15 mouse cellular contexts compared by ENCODE assay signal in the genomic region with DNA sequence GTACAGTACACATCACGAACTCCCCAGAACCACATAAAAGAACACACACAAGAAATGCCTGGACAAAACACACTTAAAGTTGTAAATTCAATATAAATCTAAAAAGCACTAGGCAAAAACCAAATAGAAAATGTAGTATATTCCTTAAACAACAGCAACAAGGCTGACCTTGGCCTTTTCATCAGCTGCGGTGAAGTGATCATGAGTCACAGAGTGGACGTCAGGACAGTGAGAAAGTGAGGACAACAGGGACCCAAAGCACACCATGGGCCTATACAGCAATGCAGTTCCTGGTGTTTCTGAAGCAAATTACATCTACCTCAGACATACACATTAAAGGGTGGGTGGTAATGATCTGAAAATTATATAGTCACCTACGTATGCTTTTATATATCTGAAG.
"Had no signal": no experiment of that assay in that cellular context is flagged by ENCODE, and none has a peak within 500 bp of the region (broad histone marks: within the 10 kb centered on the region; RNA-seq: fewer than 3 reads in every experiment).

No protein-coding gene starts in this region.

- H3K36me3 ChIP-seq: liver, embryonic 13.5 days; midbrain, embryonic 12.5 days; midbrain, embryonic 15.5 days; neural tube, embryonic 12.5 days; neural tube, embryonic 15.5 days had no signal

- H3K9ac ChIP-seq: liver, embryonic 13.5 days; midbrain, embryonic 12.5 days; midbrain, embryonic 15.5 days; neural tube, embryonic 12.5 days; neural tube, embryonic 15.5 days had no signal

- H3K27ac ChIP-seq: kidney, postnatal 0 days; layer of hippocampus, adult 2 months; liver, embryonic 13.5 days; macrophage; midbrain, embryonic 12.5 days; midbrain, embryonic 15.5 days; neural tube, embryonic 12.5 days; neural tube, embryonic 15.5 days had no signal

- H3K4me2 ChIP-seq: liver, embryonic 13.5 days; midbrain, embryonic 12.5 days; midbrain, embryonic 15.5 days; neural tube, embryonic 12.5 days; neural tube, embryonic 15.5 days had no signal

- DNase-seq: kidney, postnatal 25 days; layer of hippocampus, adult 9-11 months; liver, embryonic 13.5 days; lung, adult 2 months; right cerebral cortex, adult 18-20 months; right cerebral cortex, postnatal 14 days; right cerebral cortex, postnatal 4 days; thymus, postnatal 25 days had no signal

- H3K9me3 ChIP-seq: liver, embryonic 13.5 days; midbrain, embryonic 12.5 days; midbrain, embryonic 15.5 days; neural tube, embryonic 12.5 days; neural tube, embryonic 15.5 days had no signal

- H3K4me1 ChIP-seq: neural tube, embryonic 12.5 days had no signal

- H3K27me3 ChIP-seq: liver, embryonic 13.5 days; midbrain, embryonic 12.5 days; midbrain, embryonic 15.5 days; neural tube, embryonic 12.5 days; neural tube, embryonic 15.5 days had no signal

- H3K4me3 ChIP-seq: layer of hippocampus, adult 2 months; liver, embryonic 13.5 days; midbrain, embryonic 12.5 days; midbrain, embryonic 15.5 days; neural tube, embryonic 12.5 days; neural tube, embryonic 15.5 days had no signal

- ATAC-seq: midbrain, embryonic 15.5 days had no signal
